Mouse (Mus musculus): ENCODE data around the gene Dock1. TPM values are rescaled to one million over a fixed set of nuclear protein-coding genes. Genes with fewer than 3 reads are reported as not detected.

Dock1 gene
- polyA plus RNA-seq, 1 experiment from 2014 or later: 20.1 TPM

- no peak overlapping the region for H3K27ac ChIP-seq (replicated peaks)
- no peaks in the 10 kb centered on the region; the same call in 1 of the 2 replicates for H3K36me3 ChIP-seq
- 41% methylated on average over 1 of the region's 1 CpGs for WGBS
- H3K4me3 ChIP-seq: no peak overlapping the region
- no peaks in the 10 kb centered on the region for H3K9me3 ChIP-seq (replicated peaks)
- no peak for DNase-seq (ENCODE audit: low spot score)
- peaks cover 6% of the 10 kb centered on the region for H3K4me1 ChIP-seq
- no peaks in the 10 kb centered on the region for H3K27me3 ChIP-seq (ENCODE audit: low read depth, poor library complexity, severe bottlenecking)
These were observed 150.8 kb downstream of the Dock1 start for GRCm38 (mm10) chr7:134821264-134821663.

- Histone ChIP-seq H3K27me3 (ENCODE audit: low read depth, poor library complexity, severe bottlenecking) (no peaks in the 10 kb centered on the region), H3K27ac (replicated peaks) (no peak overlapping the region), H3K4me1 (peaks cover 6% of the 10 kb centered on the region), H3K36me3 (no peaks in the 10 kb centered on the region), H3K9me3 (replicated peaks) (no peaks in the 10 kb centered on the region), H3K4me3 (no peak overlapping the region)
- 84% methylated on average over 3 of the region's 3 CpGs for WGBS
- DNase-seq (ENCODE audit: low spot score): no peak
These were observed 151.6 kb downstream of the Dock1 start for GRCm38 (mm10) chr7:134822006-134822405.

- Histone ChIP-seq H3K27ac (replicated peaks) (no peak overlapping the region), H3K9me3 (replicated peaks) (no peaks in the 10 kb centered on the region), H3K36me3 (no peaks in the 10 kb centered on the region), H3K27me3 (ENCODE audit: low read depth, poor library complexity, severe bottlenecking) (no peaks in the 10 kb centered on the region), H3K4me1 (peaks cover 6% of the 10 kb centered on the region), H3K4me3 (no peak overlapping the region)
- DNase-seq (ENCODE audit: low spot score): no peak
- WGBS: 79% methylated on average over 4 of the region's 4 CpGs
These were observed 153.4 kb downstream of the Dock1 start for GRCm38 (mm10) chr7:134823891-134824290.

GRCm38 (mm10) chr7:134840066-134840465 is 169.6 kb downstream of the Dock1 start:
- peaks cover 6% of the 10 kb centered on the region; the same call in 1 of the 2 replicates for H3K4me1 ChIP-seq

GRCm38 (mm10) chr7:134842751-134843150 is 172.3 kb downstream of the Dock1 start:
- 93% methylated on average over 4 of the region's 4 CpGs for WGBS
- no peak for DNase-seq (ENCODE audit: low spot score)
- Histone ChIP-seq H3K4me1 (peaks cover 6% of the 10 kb centered on the region; the same call in 1 of the 2 replicates), H3K4me3 (no peak overlapping the region), H3K9me3 (replicated peaks) (no peaks in the 10 kb centered on the region), H3K36me3 (no peaks in the 10 kb centered on the region), H3K27ac (replicated peaks) (no peak overlapping the region), H3K27me3 (ENCODE audit: low read depth, poor library complexity, severe bottlenecking) (no peaks in the 10 kb centered on the region)

More at GRCm38 (mm10) chr7:134840066-134840465, 169.6 kb downstream of the Dock1 start:
- no peak overlapping the region for H3K4me3 ChIP-seq
- DNase-seq (ENCODE audit: low spot score): no peak
- H3K9me3 ChIP-seq (replicated peaks): no peaks in the 10 kb centered on the region
- H3K27ac ChIP-seq (replicated peaks): no peak overlapping the region
- 97% methylated on average over 2 of the region's 2 CpGs for WGBS
- H3K27me3 ChIP-seq (ENCODE audit: low read depth, poor library complexity, severe bottlenecking): no peaks in the 10 kb centered on the region
- H3K36me3 ChIP-seq: no peaks in the 10 kb centered on the region

GRCm38 (mm10) chr7:134862000-134862399 is 191.5 kb downstream of the Dock1 start:
- Histone ChIP-seq H3K27ac (replicated peaks) (no peak overlapping the region), H3K4me3 (no peak overlapping the region), H3K9me3 (replicated peaks) (no peaks in the 10 kb centered on the region), H3K4me1 (no peaks in the 10 kb centered on the region; the same call in 1 of the 2 replicates), H3K36me3 (no peaks in the 10 kb centered on the region), H3K27me3 (ENCODE audit: low read depth, poor library complexity, severe bottlenecking) (no peaks in the 10 kb centered on the region)
- no peak for DNase-seq (ENCODE audit: low spot score)
- 88% methylated on average over 6 of the region's 6 CpGs for WGBS

- 84% methylated on average over 2 of the region's 2 CpGs for WGBS
- Histone ChIP-seq H3K36me3 (no peaks in the 10 kb centered on the region), H3K27me3 (ENCODE audit: low read depth, poor library complexity, severe bottlenecking) (no peaks in the 10 kb centered on the region), H3K4me1 (no peaks in the 10 kb centered on the region; the same call in 1 of the 2 replicates), H3K27ac (replicated peaks) (no peak overlapping the region), H3K4me3 (no peak overlapping the region), H3K9me3 (replicated peaks) (no peaks in the 10 kb centered on the region)
- DNase-seq (ENCODE audit: low spot score): peak; percentile 39
These were observed 193.7 kb downstream of the Dock1 start for GRCm38 (mm10) chr7:134864175-134864574.

GRCm38 (mm10) chr7:134872511-134872910 is 202.1 kb downstream of the Dock1 start:
- no peaks in the 10 kb centered on the region for H3K9me3 ChIP-seq (replicated peaks)
- peaks cover 6% of the 10 kb centered on the region for H3K4me1 ChIP-seq
- no peak for DNase-seq (ENCODE audit: low spot score)
- H3K27me3 ChIP-seq (ENCODE audit: low read depth, poor library complexity, severe bottlenecking): no peaks in the 10 kb centered on the region
- 84% methylated on average over 3 of the region's 3 CpGs for WGBS
- H3K4me3 ChIP-seq: no peak overlapping the region
- H3K27ac ChIP-seq (replicated peaks): no peak overlapping the region
- H3K36me3 ChIP-seq: no peaks in the 10 kb centered on the region

- Histone ChIP-seq H3K9me3 (replicated peaks) (no peaks in the 10 kb centered on the region), H3K27me3 (ENCODE audit: low read depth, poor library complexity, severe bottlenecking) (no peaks in the 10 kb centered on the region), H3K36me3 (no peaks in the 10 kb centered on the region), H3K4me1 (peaks cover 6% of the 10 kb centered on the region), H3K27ac (replicated peaks) (no peak overlapping the region), H3K4me3 (no peak overlapping the region)
- 91% methylated on average over 7 of the region's 7 CpGs for WGBS
- DNase-seq (ENCODE audit: low spot score): no peak
These were observed 202.5 kb downstream of the Dock1 start for GRCm38 (mm10) chr7:134872981-134873380.

GRCm38 (mm10) chr7:134878985-134879384 is 208.5 kb downstream of the Dock1 start:
- 38% methylated on average over 6 of the region's 6 CpGs for WGBS
- H3K36me3 ChIP-seq: no peaks in the 10 kb centered on the region
- H3K27ac ChIP-seq (replicated peaks): 0 out of 2 replicates have a peak overlapping the region, but pooled peaks have one; percentile 33
- peak; percentile 22 for DNase-seq (ENCODE audit: low spot score)
- no peak overlapping the region for H3K4me3 ChIP-seq
- H3K9me3 ChIP-seq (replicated peaks): no peaks in the 10 kb centered on the region
- H3K27me3 ChIP-seq (ENCODE audit: low read depth, poor library complexity, severe bottlenecking): no peaks in the 10 kb centered on the region
- H3K4me1 ChIP-seq: peaks cover 30% of the 10 kb centered on the region

GRCm38 (mm10) chr7:134880431-134880830 is 210.0 kb downstream of the Dock1 start:
- 0 out of 2 replicates have a peak overlapping the region, but pooled peaks have one; percentile 4 for H3K27ac ChIP-seq (replicated peaks)
- 73% methylated on average over 6 of the region's 6 CpGs for WGBS
- no peak overlapping the region for H3K4me3 ChIP-seq
- H3K36me3 ChIP-seq: no peaks in the 10 kb centered on the region
- H3K4me1 ChIP-seq: peaks cover 25% of the 10 kb centered on the region
- no peaks in the 10 kb centered on the region for H3K27me3 ChIP-seq (ENCODE audit: low read depth, poor library complexity, severe bottlenecking)
- H3K9me3 ChIP-seq (replicated peaks): no peaks in the 10 kb centered on the region
- DNase-seq (ENCODE audit: low spot score): no peak

- Histone ChIP-seq H3K27ac (replicated peaks) (no peak overlapping the region), H3K9me3 (replicated peaks) (no peaks in the 10 kb centered on the region), H3K27me3 (ENCODE audit: low read depth, poor library complexity, severe bottlenecking) (no peaks in the 10 kb centered on the region), H3K36me3 (no peaks in the 10 kb centered on the region), H3K4me3 (no peak overlapping the region), H3K4me1 (peaks cover 21% of the 10 kb centered on the region)
- no peak for DNase-seq (ENCODE audit: low spot score)
- WGBS: 89% methylated on average over 6 of the region's 6 CpGs
These were observed 213.1 kb downstream of the Dock1 start for GRCm38 (mm10) chr7:134883516-134883915.

- Histone ChIP-seq H3K9me3 (replicated peaks) (no peaks in the 10 kb centered on the region), H3K4me3 (no peak overlapping the region), H3K4me1 (no peaks in the 10 kb centered on the region), H3K27me3 (ENCODE audit: low read depth, poor library complexity, severe bottlenecking) (no peaks in the 10 kb centered on the region), H3K36me3 (no peaks in the 10 kb centered on the region), H3K27ac (replicated peaks) (no peak overlapping the region)
- no peak for DNase-seq (ENCODE audit: low spot score)
- WGBS: 91% methylated on average over 13 of the region's 13 CpGs
These were observed 222.0 kb downstream of the Dock1 start for GRCm38 (mm10) chr7:134892449-134892871.

GRCm38 (mm10) chr7:134892972-134893371 is 222.5 kb downstream of the Dock1 start:
- no peaks in the 10 kb centered on the region for H3K36me3 ChIP-seq
- no peaks in the 10 kb centered on the region for H3K4me1 ChIP-seq
- 94% methylated on average over 4 of the region's 4 CpGs for WGBS
- H3K9me3 ChIP-seq (replicated peaks): no peaks in the 10 kb centered on the region
- DNase-seq (ENCODE audit: low spot score): no peak
- H3K27ac ChIP-seq (replicated peaks): no peak overlapping the region
- no peaks in the 10 kb centered on the region for H3K27me3 ChIP-seq (ENCODE audit: low read depth, poor library complexity, severe bottlenecking)
- H3K4me3 ChIP-seq: no peak overlapping the region
